Mouse (Mus musculus): ENCODE measurements around the gene Hs3st6. TPM values are rescaled to one million over a fixed set of nuclear protein-coding genes. Genes with fewer than 3 reads are reported as not detected.

Hs3st6 gene
- total RNA-seq, 2 experiments from 2014 or later = not detected

DNA sequence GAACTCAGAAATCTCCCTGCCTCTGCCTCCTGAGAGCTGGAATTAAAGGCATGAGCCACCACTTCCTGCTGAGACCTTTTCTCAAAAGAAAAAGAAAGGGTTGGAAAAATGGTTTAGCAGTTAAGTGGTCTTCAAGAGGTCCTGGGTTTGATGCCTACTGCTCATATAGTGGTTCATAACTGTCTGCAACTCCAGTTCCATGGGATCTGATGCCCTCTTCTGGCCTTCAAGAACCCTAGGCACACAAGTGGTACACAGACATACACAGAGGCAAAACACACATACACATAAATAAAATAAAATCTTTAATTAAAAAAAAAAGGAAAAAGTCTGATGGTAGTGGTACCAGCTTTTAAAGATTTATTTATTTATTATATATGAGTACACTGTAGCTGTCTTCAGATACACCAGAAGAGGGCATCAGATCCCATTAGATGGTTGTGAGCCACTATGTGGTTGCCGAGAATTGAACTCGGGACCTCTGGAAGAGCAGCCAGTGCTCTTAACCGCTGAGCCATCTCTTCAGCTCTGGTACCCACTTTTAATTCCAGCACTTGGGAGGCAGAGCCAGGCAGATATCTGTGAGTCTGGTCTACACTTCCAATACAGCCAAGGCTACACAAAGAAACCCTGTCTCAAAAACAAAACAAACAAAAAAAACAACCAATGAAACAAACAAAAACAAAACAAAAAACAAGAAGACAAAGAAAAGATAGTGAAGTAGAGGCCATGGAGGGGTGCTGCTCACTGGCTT lies 27.0 kb upstream of the Hs3st6 start:
- ATAC-seq (replicated peaks; ENCODE audit: low FRiP score, low TSS enrichment, poor library complexity, severe bottlenecking) = no peak

DNA sequence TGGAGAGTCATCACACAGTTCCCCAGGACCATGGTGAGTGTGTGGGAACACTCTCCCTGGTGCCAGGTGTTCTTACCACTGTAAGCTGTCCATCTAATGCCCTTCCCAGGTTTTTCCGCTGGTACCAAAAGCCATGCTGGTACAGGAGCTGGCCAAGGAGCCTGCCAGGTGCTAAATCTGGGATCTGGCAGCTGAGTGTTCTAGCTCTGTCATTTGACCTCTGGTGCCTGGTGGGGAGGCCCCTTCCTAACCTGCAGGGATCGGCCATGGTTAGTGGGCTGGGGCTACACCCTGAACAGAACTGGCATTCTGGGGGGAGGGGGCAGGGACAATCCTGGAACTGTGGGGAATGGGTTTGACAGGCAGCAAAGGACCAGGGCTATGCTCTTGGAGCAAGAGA lies 25.2 kb upstream of the Hs3st6 start, which contains the start of gene Rpl3l:
TSS of gene Rpl3l (plus strand) at position 203 of the 400 bp plus-strand sequence.
- no peak for ATAC-seq (replicated peaks; ENCODE audit: low FRiP score, low TSS enrichment, poor library complexity, severe bottlenecking)

- no peak for ATAC-seq (replicated peaks; ENCODE audit: low FRiP score, low TSS enrichment, poor library complexity, severe bottlenecking)
Observed at GRCm38 (mm10) chr17:24728184-24728583, 24.6 kb upstream of the Hs3st6 start.

DNA sequence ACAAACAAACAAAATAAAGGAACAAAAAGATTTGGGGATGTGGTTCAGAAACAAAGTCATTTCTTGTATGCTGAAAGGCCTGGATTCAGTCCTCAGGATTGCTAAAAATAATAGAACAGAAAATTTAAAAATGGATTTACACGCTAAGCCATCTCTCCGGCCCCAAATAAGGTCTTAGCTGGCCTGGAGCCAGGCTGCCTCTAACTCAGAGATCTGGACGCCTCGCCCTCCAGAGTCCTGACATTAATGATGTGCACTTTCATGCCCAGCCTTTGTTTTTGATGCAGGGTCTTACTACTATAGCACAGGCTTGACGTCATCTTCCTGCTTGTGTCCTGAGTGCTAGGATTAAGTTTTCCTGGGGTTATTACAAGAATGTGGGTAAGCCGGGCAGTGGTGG lies 23.7 kb upstream of the Hs3st6 start:
- no peak for ATAC-seq (replicated peaks; ENCODE audit: low FRiP score, low TSS enrichment, poor library complexity, severe bottlenecking)

GRCm38 (mm10) chr17:24730787-24731186 lies 22.0 kb upstream of the Hs3st6 start:
- ATAC-seq (replicated peaks; ENCODE audit: low FRiP score, low TSS enrichment, poor library complexity, severe bottlenecking) = no peak

- ATAC-seq (replicated peaks; ENCODE audit: low FRiP score, low TSS enrichment, poor library complexity, severe bottlenecking) = no peak
Observed at GRCm38 (mm10) chr17:24732233-24732935, 20.4 kb upstream of the Hs3st6 start.

DNA sequence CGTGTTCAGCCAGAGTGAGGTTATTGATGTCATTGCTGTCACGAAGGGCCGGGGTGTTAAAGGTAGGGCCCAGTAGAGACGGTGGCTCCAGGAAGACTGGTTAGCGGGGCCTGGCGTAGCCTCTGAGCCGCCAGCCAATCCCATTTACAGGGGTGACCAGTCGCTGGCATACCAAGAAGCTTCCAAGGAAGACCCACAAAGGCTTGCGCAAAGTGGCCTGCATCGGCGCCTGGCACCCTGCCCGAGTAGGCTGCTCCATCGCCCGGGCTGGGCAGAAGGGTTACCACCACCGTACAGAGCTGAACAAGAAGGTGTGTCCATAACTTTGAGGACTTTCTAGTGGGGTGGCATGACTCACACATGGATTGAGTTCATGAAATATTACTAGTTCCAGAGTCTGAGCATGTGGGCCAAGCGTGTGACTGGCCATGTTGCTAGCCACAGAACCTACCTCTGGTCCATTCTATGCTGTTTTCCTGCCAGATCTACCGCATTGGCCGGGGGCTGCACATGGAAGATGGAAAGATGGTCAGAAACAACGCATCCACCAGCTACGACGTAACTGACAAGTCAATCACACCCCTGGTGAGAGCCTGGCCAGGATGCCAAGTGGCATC lies 19.2 kb upstream of the Hs3st6 start:
- no peak for ATAC-seq (replicated peaks; ENCODE audit: low FRiP score, low TSS enrichment, poor library complexity, severe bottlenecking)

DNA sequence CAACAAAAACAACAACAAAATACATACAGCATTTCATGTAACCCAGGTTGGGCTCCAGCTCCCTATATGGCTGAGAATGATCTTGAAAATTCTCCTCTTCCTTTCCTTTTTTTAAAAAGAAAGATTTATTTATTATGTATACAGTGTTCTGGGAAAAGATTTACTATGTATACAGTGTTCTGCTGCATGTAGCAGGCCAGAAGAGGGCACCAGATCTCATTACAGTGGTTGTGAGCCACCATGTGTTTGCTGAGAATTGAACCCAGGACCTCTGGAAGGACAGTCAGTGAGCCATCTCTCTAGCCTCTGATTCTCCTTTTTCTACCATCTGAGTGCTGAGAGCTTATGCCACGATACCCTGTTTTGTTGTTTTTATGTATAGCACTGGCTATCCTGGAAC lies 18.3 kb upstream of the Hs3st6 start:
- ATAC-seq (replicated peaks; ENCODE audit: low FRiP score, low TSS enrichment, poor library complexity, severe bottlenecking) = no peak

DNA sequence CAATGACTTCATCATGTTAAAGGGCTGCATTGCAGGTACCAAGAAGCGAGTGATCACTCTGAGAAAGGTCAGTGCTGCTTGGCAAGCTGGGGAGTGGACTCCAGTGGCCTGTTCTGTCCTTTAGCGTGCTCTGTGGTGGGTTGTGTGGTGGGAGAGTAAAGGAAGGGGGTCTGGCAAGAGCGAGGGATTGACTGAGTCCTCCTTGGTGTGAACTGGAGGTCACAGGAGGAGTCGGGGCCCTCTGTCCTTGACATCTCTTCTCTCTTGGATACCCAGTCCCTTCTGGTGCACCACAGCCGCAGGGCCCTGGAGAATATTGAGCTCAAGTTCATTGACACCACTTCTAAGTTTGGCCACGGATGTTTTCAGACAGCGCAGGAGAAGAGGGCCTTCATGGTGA lies 17.3 kb upstream of the Hs3st6 start:
- ATAC-seq (replicated peaks; ENCODE audit: low FRiP score, low TSS enrichment, poor library complexity, severe bottlenecking) = no peak

DNA sequence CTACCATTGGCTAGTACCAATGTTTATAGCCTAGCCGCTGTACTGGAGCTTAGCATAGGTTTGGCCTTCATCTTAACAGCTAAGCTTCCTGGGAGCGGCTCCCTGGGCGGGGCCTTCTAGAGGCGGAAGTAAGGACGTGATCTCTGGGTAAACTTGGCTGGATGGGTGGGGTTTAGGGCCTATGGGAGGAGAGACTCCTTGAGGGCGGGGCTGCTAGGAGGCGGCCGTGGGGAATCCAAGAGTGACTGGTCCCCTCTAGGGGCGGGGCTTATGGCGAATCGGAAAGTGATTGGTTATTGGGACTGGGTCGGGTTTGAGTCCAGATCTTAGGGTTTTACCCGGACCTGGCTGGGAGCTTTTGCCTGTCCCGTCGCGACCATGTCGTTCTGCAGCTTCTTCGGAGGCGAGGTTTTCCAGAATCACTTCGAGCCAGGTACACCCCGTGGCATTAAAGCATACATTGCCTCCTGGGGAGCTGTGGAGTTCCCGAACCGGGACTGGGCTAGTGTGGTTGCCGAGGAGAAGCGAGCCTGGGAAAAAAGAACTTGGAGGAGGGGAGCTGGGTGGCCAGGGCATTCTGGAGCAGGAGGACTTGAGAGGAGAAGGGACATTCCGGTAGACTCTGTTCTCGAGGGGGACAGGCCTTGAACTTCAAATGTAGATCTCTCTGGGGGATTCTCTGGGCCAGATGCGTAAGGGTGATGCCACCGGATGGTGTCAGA lies 16.3 kb upstream of the Hs3st6 start, which contains the start of gene Msrb1:
TSS of gene Msrb1 (plus strand) at position 313 of the 722 bp plus-strand sequence.
- peak; percentile 94 for ATAC-seq (replicated peaks; ENCODE audit: low FRiP score, low TSS enrichment, poor library complexity, severe bottlenecking)

DNA sequence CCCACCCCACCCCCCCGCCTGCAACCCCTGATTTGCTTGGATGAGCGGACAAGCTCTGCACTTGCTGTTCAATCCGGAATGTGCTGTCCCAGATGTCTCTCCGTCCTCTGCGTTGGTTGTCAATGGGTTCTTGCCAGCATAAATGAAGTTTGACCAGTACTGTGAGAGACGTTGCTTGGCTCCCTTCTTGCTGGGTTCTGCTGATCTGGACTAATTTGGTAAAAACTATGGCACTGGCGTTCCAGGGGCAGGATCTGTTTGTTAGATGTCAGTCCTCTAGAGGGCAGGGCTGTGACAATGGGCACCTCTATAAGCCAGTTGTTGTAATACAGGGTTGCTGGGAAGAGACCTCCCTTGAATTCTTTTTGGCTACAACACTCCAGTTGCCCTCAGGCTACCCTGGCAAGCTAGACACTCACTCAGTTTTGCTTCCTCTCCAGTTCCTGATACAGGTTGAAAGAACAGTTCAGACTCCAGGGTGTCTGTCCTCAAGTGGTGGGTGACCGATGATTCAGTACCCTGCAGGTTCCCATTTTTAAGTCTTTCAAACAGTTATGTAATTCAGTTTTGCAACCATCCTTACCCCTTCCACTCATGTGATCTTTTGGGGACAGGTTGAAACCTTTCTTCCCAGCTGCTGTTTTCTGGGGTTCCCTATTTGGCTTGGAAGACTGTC lies 15.5 kb upstream of the Hs3st6 start:
- ATAC-seq (replicated peaks; ENCODE audit: low FRiP score, low TSS enrichment, poor library complexity, severe bottlenecking) = peak; percentile 22; the same call in 1 of the 2 replicates

- ATAC-seq (replicated peaks; ENCODE audit: low FRiP score, low TSS enrichment, poor library complexity, severe bottlenecking) = no peak
Observed at GRCm38 (mm10) chr17:24738238-24738637, 14.6 kb upstream of the Hs3st6 start.

DNA sequence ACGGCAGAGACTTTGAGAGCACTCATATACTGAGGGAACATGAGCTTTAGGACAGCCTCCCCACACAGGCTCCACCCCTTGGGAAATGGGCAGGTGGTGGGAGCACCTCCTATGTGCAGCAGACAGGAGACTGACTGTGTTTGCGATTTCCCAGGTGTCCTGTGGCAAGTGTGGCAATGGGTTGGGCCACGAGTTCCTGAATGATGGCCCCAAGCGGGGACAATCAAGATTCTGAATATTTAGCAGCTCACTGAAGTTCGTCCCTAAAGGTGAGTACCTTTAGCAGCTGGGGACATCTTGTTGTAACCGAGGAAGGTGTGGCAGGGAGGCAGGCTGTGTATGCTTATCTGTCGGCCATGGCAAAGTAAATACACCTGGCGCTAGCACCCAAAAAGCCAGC lies 12.9 kb upstream of the Hs3st6 start:
- ATAC-seq (replicated peaks; ENCODE audit: low FRiP score, low TSS enrichment, poor library complexity, severe bottlenecking) = no peak

DNA sequence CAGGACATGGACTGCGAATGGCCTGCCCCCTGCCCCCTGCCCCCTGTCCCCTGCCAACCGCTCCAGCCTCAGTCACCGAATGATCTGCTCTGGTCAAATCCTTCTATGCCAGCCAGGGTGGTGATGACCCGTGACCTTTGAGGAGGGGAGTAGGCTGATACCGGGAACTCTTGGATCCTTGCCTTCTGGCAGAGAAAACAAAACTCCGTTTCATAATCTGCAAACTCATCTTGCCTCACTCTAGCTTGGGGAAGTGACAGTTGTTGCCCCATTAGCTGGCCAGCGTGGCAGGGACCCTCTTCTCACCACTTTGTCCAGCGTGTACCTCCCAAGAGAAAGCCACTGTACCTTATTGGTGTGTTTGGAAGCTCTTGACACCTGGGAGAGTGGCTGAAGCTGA lies 10.5 kb upstream of the Hs3st6 start:
- ATAC-seq (replicated peaks; ENCODE audit: low FRiP score, low TSS enrichment, poor library complexity, severe bottlenecking) = no peak

GRCm38 (mm10) chr17:24743896-24744295 lies 8.9 kb upstream of the Hs3st6 start:
- ATAC-seq (replicated peaks; ENCODE audit: low FRiP score, low TSS enrichment, poor library complexity, severe bottlenecking) = no peak

GRCm38 (mm10) chr17:24744381-24744780 lies 8.4 kb upstream of the Hs3st6 start:
- no peak for ATAC-seq (replicated peaks; ENCODE audit: low FRiP score, low TSS enrichment, poor library complexity, severe bottlenecking)

GRCm38 (mm10) chr17:24745526-24746497 lies 7.0 kb upstream of the Hs3st6 start:
- peak; percentile 90 for ATAC-seq (replicated peaks; ENCODE audit: low FRiP score, low TSS enrichment, poor library complexity, severe bottlenecking)

- ATAC-seq (replicated peaks; ENCODE audit: low FRiP score, low TSS enrichment, poor library complexity, severe bottlenecking) = no peak
Observed at GRCm38 (mm10) chr17:24746986-24747385, 5.8 kb upstream of the Hs3st6 start.
